8 mouse cellular contexts compared by ENCODE assay signal in genomic region chr3:41081474-41082301, GRCm38 (mm10). TPM values are rescaled to one million over a fixed set of nuclear protein-coding genes. Genes with fewer than 3 reads are reported as not detected.
DNase-seq lines count a peak whose midpoint lies in the region; ATAC-seq and TF ChIP-seq lines count a peak whose summit lies in the region.

No protein-coding gene starts in this region.

- H3K27me3 ChIP-seq in forebrain, embryonic 13.5 days = no peaks in the 10 kb centered on the region
- no peaks in the 10 kb centered on the region for H3K27me3 ChIP-seq in intestine, embryonic 14.5 days (replicated peaks; ENCODE audit: control insufficient read depth, insufficient read depth, low read length)
- H3K27me3 ChIP-seq in liver, postnatal 0 days (ENCODE audit: insufficient read depth, low read length) = no peaks in the 10 kb centered on the region

- no peaks in the 10 kb centered on the region for H3K36me3 ChIP-seq in forebrain, embryonic 13.5 days (ENCODE audit: poor library complexity, severe bottlenecking)
- H3K36me3 ChIP-seq in intestine, embryonic 14.5 days (ENCODE audit: control insufficient read depth, insufficient read depth, low read length) = peaks cover 7% of the 10 kb centered on the region; the same call in 1 of the 2 replicates
- no peaks in the 10 kb centered on the region for H3K36me3 ChIP-seq in liver, postnatal 0 days (replicated peaks; ENCODE audit: insufficient read depth, low read length)

- peak; percentile 24 to 25 for DNase-seq in cerebellum, postnatal 10 days
- DNase-seq in cerebellum, postnatal 4 days (ENCODE audit: low spot score in 2 of 2) = no peak
- DNase-seq in adrenal gland, postnatal 14 days = peak; percentile 37
- DNase-seq in intestine, embryonic 14.5 days (ENCODE audit: low spot score) = peak; percentile 74
- peak; percentile 30 for DNase-seq in liver, postnatal 0 days
- peak; percentile 49 for DNase-seq in retina, embryonic 14.5 days (ENCODE audit: low spot score)
- no peak for DNase-seq in left cerebral cortex, postnatal 4 days

- H3K4me1 ChIP-seq in forebrain, embryonic 13.5 days = peaks cover 17% of the 10 kb centered on the region
- H3K4me1 ChIP-seq in intestine, embryonic 14.5 days (replicated peaks; ENCODE audit: control insufficient read depth, insufficient read depth, low read length) = peaks cover 23% of the 10 kb centered on the region; the same call in 1 of the 2 replicates
- H3K4me1 ChIP-seq in liver, postnatal 0 days (ENCODE audit: insufficient read depth) = peaks cover 20% of the 10 kb centered on the region

- peak overlapping the region; percentile 90 for H3K9ac ChIP-seq in forebrain, embryonic 13.5 days
- peak overlapping the region; percentile 81 for H3K9ac ChIP-seq in intestine, embryonic 14.5 days (ENCODE audit: low read length)
- H3K9ac ChIP-seq in liver, postnatal 0 days (replicated peaks) = peak overlapping the region; percentile 75

- H3K4me2 ChIP-seq in forebrain, embryonic 13.5 days = peak overlapping the region; percentile 85
- H3K4me2 ChIP-seq in intestine, embryonic 14.5 days (ENCODE audit: low read length) = peak overlapping the region; percentile 93
- peak overlapping the region; percentile 93 for H3K4me2 ChIP-seq in liver, postnatal 0 days (ENCODE audit: low read depth, low read length)

- 4% methylated on average over 23 of the region's 23 CpGs for WGBS in forebrain, embryonic 13.5 days
- WGBS in intestine, embryonic 14.5 days = 1% methylated on average over 23 of the region's 23 CpGs
- 5% methylated on average over 23 of the region's 23 CpGs for WGBS in liver, postnatal 0 days (ENCODE audit: insufficient replicate concordance)

- intact Hi-C loops in left cerebral cortex, postnatal 4 days (cut with DNase I) = no loop called here

- ATAC-seq in forebrain, embryonic 13.5 days = no peak
- no peak for ATAC-seq in intestine, embryonic 14.5 days (replicated peaks; ENCODE audit: low FRiP score, low TSS enrichment, low read depth)
- no peak for ATAC-seq in liver, postnatal 0 days

- no peak for TF ChIP-seq CTCF in liver, postnatal 0 days (IDR thresholded peaks at IDR 0.05; ENCODE audit: low read depth)

- peak overlapping the region; percentile 86; the same call in 1 of the 2 replicates for H3K27ac ChIP-seq in forebrain, embryonic 13.5 days
- H3K27ac ChIP-seq in intestine, embryonic 14.5 days (ENCODE audit: low read depth) = peak overlapping the region; percentile 83
- peak overlapping the region; percentile 90 for H3K27ac ChIP-seq in liver, postnatal 0 days (ENCODE audit: low read depth)

- no peak for TF ChIP-seq EP300 in liver, postnatal 0 days (IDR thresholded peaks at IDR 0.05; ENCODE audit: low read depth)

- peak overlapping the region; percentile 92 for H3K4me3 ChIP-seq in forebrain, embryonic 13.5 days
- peak overlapping the region; percentile 90 for H3K4me3 ChIP-seq in intestine, embryonic 14.5 days (ENCODE audit: low read depth, low read length)
- peak overlapping the region; percentile 91 for H3K4me3 ChIP-seq in liver, postnatal 0 days (ENCODE audit: low read depth, low read length)

- no peaks in the 10 kb centered on the region for H3K9me3 ChIP-seq in forebrain, embryonic 13.5 days (replicated peaks)
- H3K9me3 ChIP-seq in intestine, embryonic 14.5 days (ENCODE audit: control insufficient read depth, low read length) = no peaks in the 10 kb centered on the region
- H3K9me3 ChIP-seq in liver, postnatal 0 days (ENCODE audit: low read length) = no peaks in the 10 kb centered on the region

RNA-seq across cellular contexts. Expression of gene Pgrmc2, which starts 1.2 kb away (rescaled TPM):
- total RNA-seq in adrenal gland, postnatal 14 days (2021) = 42.3 and 45.1 TPM in 2 replicates
- 26.0 and 27.0 TPM in 2 replicates for polyA plus RNA-seq in forebrain, embryonic 13.5 days (2015; fragmentation: Nextera tagmentation; extraction: Ambion mirVana)
- 31.7 and 32.8 TPM in 2 replicates for polyA plus RNA-seq in intestine, embryonic 14.5 days (2014; fragmentation: Nextera tagmentation; extraction: Ambion mirVana)
- polyA plus RNA-seq in liver, postnatal 0 days (2015; fragmentation: Nextera tagmentation; extraction: Ambion mirVana) = 17.1 and 18.6 TPM in 2 replicates
- total RNA-seq in left cerebral cortex, postnatal 4 days (2021) = 10 to 100 TPM; 47.4 to 47.9 TPM

Comparison
In these comparisons a context has a peak if more than half of its experiments do, and no peak if none do; other contexts are left out.
1. DNase-seq: peak in cerebellum, postnatal 10 days (2 of 2), adrenal gland, postnatal 14 days (single experiment), intestine, embryonic 14.5 days (single experiment), liver, postnatal 0 days (single experiment) and retina, embryonic 14.5 days (single experiment); none in cerebellum, postnatal 4 days (0 of 2) and left cerebral cortex, postnatal 4 days (single experiment).
2. Peak in every context shown above with its lines, with median percentiles within 50 percentile points of each other: H3K27ac ChIP-seq, H3K4me2 ChIP-seq, H3K4me3 ChIP-seq and H3K9ac ChIP-seq.